Mouse (Mus musculus) heart, embryonic 10.5 days (tissue): Measurements from ENCODE around the gene Tapbpl. TPM values are rescaled to one million over a fixed set of nuclear protein-coding genes. Genes with fewer than 3 reads are reported as not detected.

Experiments
- DNase-seq: peaks from one replicate; pipeline ENCODE4 v3.0.0-alpha.2; 2017; ENCODE audit warnings: low spot score
- H3K27ac ChIP-seq: fragments of 300-500 bp; sonication (generic); 2 replicates; pipeline ENCODE4 v1.5.1; 2016; ENCODE audit warnings: mild to moderate bottlenecking
- H3K27me3 ChIP-seq: fragments of 300-500 bp; sonication (generic); 2 replicates; pipeline ENCODE4 v1.6.1; 2016; ENCODE audit warnings: mild to moderate bottlenecking; ENCODE audit not compliant: poor library complexity, insufficient read depth, severe bottlenecking
- H3K36me3 ChIP-seq: fragments of 300-500 bp; sonication (generic); 2 replicates; pipeline ENCODE4 v1.6.1; 2016; ENCODE audit warnings: mild to moderate bottlenecking, moderate library complexity
- H3K4me1 ChIP-seq: fragments of 300-500 bp; sonication (generic); 2 replicates; pipeline ENCODE4 v1.6.1; 2016; ENCODE audit warnings: mild to moderate bottlenecking
- H3K4me3 ChIP-seq: fragments of 300-500 bp; sonication (generic); 2 replicates; pipeline ENCODE4 v1.5.1; 2016; ENCODE audit warnings: mild to moderate bottlenecking, moderate library complexity
- H3K9me3 ChIP-seq: fragments of 300-500 bp; sonication (generic); 2 replicates; pipeline ENCODE4 v1.6.1; 2016; ENCODE audit warnings: mild to moderate bottlenecking, moderate library complexity
- WGBS: fragments of 180-500 bp; shearing (Covaris S2); methylation state at CpG from one replicate; pipeline ENCODE4 v1.1.7; 2016; 5-methylcytosine and 5-hydroxymethylcytosine counted together
- polyA plus RNA-seq: library from polyadenylated mRNA; unstranded; fragments of >200 nt; fragmentation: Nextera tagmentation; extraction: Ambion mirVana; gene quantifications from 2 replicates; pipeline ENCODE4 v1.2.1, GENCODE M21; 2016

Tapbpl gene
- polyA plus RNA-seq, 1 experiment from 2014 or later, result 3.1 TPM

DNA sequence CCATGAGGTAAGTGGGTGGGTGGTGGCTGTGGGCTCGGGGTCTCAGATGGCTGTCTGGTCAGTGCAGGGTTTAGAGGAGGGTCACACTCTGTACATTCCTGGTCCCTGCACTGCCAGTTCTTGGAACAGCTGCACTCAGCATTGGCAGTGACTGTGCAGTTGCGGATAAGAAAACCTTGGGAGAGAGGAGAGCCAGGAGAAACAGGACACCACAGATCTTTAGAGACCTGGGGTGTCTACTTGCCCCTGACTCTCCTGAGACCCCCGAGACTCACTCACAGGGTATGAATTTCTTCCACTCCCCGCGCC is 2.8 kb upstream of the Tapbpl start:
- WGBS, result 65% methylated on average over 5 of the region's 5 CpGs
- no peak for DNase-seq
- Histone ChIP-seq H3K9me3 (no peaks in the 10 kb centered on the region), H3K36me3 (no peaks in the 10 kb centered on the region), H3K4me3 (no peak overlapping the region), H3K27me3 (no peaks in the 10 kb centered on the region), H3K27ac (peak overlapping the region; percentile 24; the same call in 1 of the 2 replicates), H3K4me1 (peaks cover 44% of the 10 kb centered on the region)

DNA sequence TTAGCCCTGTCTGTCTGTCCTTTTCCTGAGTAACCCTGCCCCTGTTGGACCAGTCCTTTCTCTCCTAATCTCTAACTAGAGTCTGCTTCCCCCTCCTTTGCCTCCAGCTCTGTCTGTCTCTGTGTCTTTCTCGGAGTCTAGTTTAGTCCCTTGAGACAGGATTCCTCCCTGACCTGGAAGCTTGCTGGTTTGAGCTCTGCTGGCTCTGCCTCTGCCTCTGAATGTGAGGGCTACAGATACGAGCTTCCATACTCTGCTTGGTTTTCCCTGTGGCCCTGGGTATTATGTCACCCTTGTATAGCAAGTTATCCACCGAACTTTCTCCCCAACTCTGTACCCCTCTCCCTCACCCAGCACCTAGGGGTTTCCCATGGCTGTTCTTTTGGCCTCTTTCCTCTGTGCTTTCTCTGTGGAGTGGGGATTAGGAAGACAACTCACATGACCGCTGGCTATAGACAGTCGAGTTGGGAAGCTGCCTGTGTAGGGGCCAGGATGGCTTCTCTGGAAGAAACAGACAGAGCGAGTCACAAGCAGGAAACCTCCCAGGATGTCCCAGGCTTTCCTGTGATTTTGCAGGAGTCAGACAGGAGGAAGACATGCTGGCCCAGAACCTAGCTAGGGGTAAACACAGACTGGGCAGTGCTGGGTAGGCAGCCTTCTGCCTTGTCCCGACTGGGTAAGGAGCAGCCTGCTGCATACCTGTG is 2.3 kb upstream of the Tapbpl start:
- 44% methylated on average over 7 of the region's 7 CpGs for WGBS
- no peaks in the 10 kb centered on the region for H3K9me3 ChIP-seq
- DNase-seq, result no peak
- peaks cover 44% of the 10 kb centered on the region for H3K4me1 ChIP-seq
- no peaks in the 10 kb centered on the region for H3K36me3 ChIP-seq
- H3K27me3 ChIP-seq, result no peaks in the 10 kb centered on the region
- no peak overlapping the region for H3K4me3 ChIP-seq
- H3K27ac ChIP-seq, result peak overlapping the region; percentile 24

DNA sequence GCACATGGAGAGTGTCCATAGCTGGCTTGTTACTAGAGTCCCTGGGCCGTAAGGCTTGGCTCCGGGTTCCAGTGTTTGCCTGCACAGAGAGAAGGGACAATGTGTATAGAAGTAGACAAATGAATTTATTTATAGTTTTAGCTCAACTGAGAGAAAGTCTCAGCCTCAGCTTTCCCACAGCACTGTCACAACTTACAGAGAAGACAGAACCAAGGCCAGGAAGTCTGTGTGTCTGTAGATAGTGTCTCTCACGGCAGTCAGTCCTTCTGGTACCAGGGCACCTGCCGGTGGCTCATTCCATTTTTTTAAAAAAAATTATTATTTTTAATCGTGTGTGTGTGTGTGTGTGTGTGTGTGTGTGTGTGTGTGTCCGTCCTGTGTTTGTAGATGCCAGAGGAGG is 856 bp upstream of the Tapbpl start:
- no peaks in the 10 kb centered on the region for H3K9me3 ChIP-seq
- peak overlapping the region; percentile 93; the same call in 1 of the 2 replicates for H3K27ac ChIP-seq
- peaks cover 42% of the 10 kb centered on the region for H3K4me1 ChIP-seq
- no peak overlapping the region for H3K4me3 ChIP-seq
- DNase-seq, result no peak
- no peaks in the 10 kb centered on the region for H3K36me3 ChIP-seq
- 70% methylated on average over 6 of the region's 6 CpGs for WGBS
- no peaks in the 10 kb centered on the region for H3K27me3 ChIP-seq

DNA sequence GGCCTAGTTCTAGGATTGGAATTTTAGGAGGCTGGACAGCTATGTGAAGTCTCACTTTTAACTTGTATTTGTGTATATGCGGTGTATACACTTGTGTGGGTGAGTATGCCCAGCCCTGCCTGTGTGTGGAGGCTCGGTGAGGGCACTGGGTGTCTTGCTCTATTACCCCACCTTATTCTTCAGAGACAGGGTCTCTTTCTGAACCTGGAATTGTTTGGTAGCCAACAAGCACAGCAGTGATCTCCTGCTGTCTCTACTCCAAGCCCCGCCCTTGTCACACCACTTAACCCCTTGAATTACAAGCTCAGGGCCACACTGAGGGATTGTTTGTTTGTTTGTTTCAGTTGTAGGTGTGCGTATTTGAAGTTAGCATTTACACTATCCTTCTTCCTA is 381 bp upstream of the Tapbpl start:
- 47% methylated on average over 4 of the region's 4 CpGs for WGBS
- H3K27ac ChIP-seq, result peak overlapping the region; percentile 93

DNA sequence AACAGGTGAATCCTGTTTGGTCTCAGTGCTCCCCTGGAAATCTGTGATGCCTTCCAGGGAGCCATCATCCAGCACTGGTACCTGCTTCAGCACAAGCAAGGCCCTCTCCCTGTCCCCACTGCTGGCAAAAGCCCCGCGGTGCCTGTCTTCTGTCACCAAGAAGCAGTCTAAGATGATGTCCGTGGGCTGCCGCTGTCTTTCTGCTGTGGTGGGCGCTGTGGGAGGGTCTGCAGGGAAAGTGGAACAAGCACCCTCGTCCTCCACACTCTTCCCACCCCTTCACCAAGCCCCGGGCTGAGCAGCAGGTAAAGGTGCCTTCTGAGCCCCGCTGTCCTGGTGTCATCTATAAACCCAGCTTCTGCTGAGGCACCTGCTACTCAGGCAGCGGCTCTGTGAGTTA is 1.1 kb downstream of the Tapbpl start:
- Histone ChIP-seq H3K27ac (no peak overlapping the region), H3K36me3 (no peaks in the 10 kb centered on the region), H3K4me1 (peaks cover 38% of the 10 kb centered on the region), H3K4me3 (no peak overlapping the region), H3K27me3 (no peaks in the 10 kb centered on the region), H3K9me3 (no peaks in the 10 kb centered on the region)
- DNase-seq, result no peak
- 59% methylated on average over 9 of the region's 9 CpGs for WGBS

More for the DNA sequence above, 381 bp upstream of the Tapbpl start:
- Histone ChIP-seq H3K9me3 (no peaks in the 10 kb centered on the region), H3K4me1 (peaks cover 42% of the 10 kb centered on the region), H3K36me3 (no peaks in the 10 kb centered on the region), H3K4me3 (peak overlapping the region; percentile 70), H3K27me3 (no peaks in the 10 kb centered on the region)
- no peak for DNase-seq

DNA sequence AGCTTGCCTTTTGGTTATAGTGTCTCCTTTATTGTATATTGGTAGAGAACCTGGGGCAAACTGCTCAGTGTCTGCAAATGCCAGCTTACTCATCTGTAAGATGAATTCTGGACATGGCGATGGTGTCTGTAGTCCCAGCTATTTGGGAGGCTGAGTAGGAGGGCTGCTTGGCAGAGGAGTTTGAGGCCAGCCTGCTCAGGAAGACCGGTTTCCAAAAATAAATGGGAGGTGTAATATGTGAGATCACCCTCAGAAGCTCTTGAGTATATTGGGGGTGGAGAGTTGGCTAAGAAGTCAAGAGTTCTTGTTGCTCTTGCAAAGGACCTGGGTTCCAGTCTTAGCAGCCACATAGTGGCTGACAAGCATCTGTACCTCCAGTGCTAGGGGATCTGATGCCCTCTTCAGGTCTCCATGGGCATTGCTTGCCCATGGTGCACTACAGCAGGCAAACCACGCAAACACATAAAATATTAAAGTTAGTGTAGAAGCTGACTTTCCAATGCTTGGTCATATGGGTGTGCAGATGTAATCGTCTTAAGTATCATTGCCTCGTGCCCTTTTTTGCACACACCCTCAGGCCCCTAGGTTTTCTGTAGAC is 6.0 kb downstream of the Tapbpl start:
- no peak for DNase-seq
- H3K27ac ChIP-seq, result no peak overlapping the region
- whole genome bisulfite sequencing, result 76% methylated on average over 5 of the region's 5 CpGs
- no peak overlapping the region for H3K4me3 ChIP-seq
- H3K36me3 ChIP-seq, result no peaks in the 10 kb centered on the region
- peaks cover 4% of the 10 kb centered on the region; the same call in 1 of the 2 replicates for H3K27me3 ChIP-seq
- H3K4me1 ChIP-seq, result peaks cover 4% of the 10 kb centered on the region
- H3K9me3 ChIP-seq, result no peaks in the 10 kb centered on the region

DNA sequence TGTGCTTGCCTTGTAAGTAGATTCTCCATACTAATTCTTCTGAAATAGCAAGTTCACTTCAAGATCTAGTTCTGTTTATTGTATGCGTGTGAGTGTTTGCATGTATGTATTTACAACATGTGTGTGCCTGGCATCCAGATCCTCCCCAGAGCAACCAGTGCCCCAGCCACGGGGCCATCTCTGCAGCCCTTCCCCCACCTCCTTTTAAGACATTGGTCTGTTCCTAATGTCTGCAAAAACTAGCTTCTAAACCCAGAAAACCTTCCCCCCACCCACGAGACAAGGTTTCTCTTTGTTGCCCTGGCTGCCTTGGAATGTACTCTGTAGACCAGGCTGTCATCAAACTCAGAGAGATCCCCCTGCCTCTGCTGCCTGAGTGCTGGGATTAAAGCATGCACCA is 9.1 kb downstream of the Tapbpl start:
- DNase-seq, result no peak
- Histone ChIP-seq H3K27me3 (peaks cover 4% of the 10 kb centered on the region; the same call in 1 of the 2 replicates), H3K4me1 (0 out of 2 replicates have a peak, but pooled peaks cover 2% of the 10 kb centered on the region), H3K4me3 (no peak overlapping the region), H3K9me3 (no peaks in the 10 kb centered on the region), H3K27ac (no peak overlapping the region), H3K36me3 (0 out of 2 replicates have a peak, but pooled peaks cover 5% of the 10 kb centered on the region)
- 84% methylated on average over 3 of the region's 3 CpGs for WGBS

DNA sequence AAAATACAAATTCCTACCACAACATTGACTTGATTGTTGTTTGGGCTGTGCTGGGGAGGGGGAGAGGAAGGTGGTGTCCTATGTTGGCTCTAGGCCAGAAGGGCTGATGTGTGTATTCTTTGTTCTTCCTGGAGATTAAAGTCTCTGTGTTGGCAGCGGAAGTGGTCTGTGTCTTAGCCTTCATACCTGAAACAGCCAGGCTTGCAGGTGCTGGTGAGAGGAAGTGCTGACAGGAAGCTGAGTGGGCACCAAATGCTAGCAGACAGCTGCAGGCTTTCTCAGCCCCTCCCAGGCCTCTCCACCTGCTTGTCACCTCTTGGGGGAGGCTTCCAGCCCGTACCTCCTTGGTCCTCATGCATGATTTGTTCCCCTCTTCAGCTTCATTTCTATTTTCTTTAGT is 9.5 kb downstream of the Tapbpl start:
- Histone ChIP-seq H3K27me3 (peaks cover 4% of the 10 kb centered on the region; the same call in 1 of the 2 replicates), H3K27ac (no peak overlapping the region), H3K36me3 (0 out of 2 replicates have a peak, but pooled peaks cover 5% of the 10 kb centered on the region), H3K9me3 (no peaks in the 10 kb centered on the region), H3K4me3 (no peak overlapping the region), H3K4me1 (0 out of 2 replicates have a peak, but pooled peaks cover 2% of the 10 kb centered on the region)
- no peak for DNase-seq
- 51% methylated on average over 2 of the region's 2 CpGs for WGBS

DNA sequence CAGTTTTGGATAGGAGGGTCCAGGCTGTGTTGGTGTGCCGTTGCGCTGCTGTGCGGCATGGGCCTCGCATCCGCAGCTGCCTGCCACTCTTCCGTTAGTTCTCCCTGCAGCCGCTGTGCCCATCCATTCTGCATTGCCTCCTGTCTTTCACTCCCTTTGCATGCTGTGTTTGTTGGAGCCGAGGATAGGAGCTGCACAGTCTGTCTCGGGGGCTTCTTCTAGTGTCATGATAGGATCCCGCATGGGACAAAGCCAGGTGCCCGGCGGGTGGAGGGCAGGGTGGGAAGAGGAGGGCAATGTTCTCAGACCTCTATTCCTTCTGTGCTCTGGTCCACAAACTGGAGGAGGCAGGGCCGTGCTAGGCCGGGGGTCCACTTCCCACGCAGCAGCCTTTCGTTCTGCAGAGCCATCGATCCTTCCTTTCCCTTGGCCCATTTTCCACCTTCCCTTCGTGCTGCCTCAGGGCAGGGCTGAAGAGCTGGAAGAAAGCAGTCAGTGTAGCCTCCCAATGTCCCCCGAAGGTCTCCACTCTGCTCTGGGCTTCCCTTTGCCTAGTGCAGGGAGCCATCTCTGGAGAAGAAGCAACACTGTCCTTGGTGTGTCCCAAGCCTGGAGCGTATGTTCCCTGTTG is 10.4 kb downstream of the Tapbpl start:
- WGBS, result 87% methylated on average over 20 of the region's 20 CpGs

DNA sequence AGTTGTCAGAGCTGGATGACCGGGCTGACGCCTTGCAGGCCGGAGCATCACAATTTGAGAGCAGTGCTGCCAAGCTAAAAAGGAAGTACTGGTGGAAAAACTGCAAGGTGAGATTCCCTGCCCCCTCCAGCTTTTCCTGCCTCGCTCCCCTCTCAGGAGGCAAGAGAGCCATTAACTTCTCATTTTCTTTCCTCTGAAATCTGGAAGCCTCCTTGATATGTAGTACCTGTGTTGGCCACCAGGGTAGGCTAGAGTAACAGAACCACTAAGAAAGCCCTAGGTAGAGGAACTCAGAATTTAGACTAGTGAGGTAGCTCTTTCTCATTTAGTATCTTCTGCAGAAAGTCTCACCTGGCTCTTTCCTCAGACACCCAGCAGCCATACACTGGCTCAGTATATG is 12.7 kb downstream of the Tapbpl start:
- DNase-seq, result no peak
- 80% methylated on average over 4 of the region's 4 CpGs for WGBS
- H3K27ac ChIP-seq, result no peak overlapping the region
- H3K27me3 ChIP-seq, result peaks cover 9% of the 10 kb centered on the region; the same call in 1 of the 2 replicates
- 0 out of 2 replicates have a peak, but pooled peaks cover 5% of the 10 kb centered on the region for H3K36me3 ChIP-seq
- H3K4me1 ChIP-seq, result 0 out of 2 replicates have a peak, but pooled peaks cover 6% of the 10 kb centered on the region
- H3K9me3 ChIP-seq, result no peaks in the 10 kb centered on the region
- H3K4me3 ChIP-seq, result no peak overlapping the region

More for the DNA sequence above, 10.4 kb downstream of the Tapbpl start:
- DNase-seq, result no peak
- H3K4me3 ChIP-seq, result no peak overlapping the region
- no peak overlapping the region for H3K27ac ChIP-seq
- no peaks in the 10 kb centered on the region for H3K9me3 ChIP-seq
- H3K36me3 ChIP-seq, result 0 out of 2 replicates have a peak, but pooled peaks cover 5% of the 10 kb centered on the region
- H3K4me1 ChIP-seq, result 0 out of 2 replicates have a peak, but pooled peaks cover 6% of the 10 kb centered on the region
- H3K27me3 ChIP-seq, result peaks cover 11% of the 10 kb centered on the region

DNA sequence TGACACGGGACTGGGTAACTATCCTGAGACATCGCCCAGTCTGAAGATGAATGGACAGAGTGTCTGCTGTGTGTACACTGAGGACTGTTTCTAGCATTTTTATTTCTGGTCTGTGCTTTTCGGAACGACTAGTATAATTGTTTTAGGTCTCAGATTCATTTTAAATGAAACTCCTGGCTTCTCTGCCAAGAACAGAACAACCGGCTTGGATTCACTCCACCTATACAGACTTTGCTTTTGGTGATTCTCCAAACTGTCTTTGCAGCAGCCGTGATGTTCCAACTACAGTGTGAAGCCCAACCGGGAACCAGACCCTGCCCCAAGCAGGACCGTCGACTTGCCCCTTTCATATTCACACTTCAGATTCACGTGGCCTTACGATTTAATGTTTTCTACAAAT is 13.8 kb downstream of the Tapbpl start:
- Histone ChIP-seq H3K27me3 (peaks cover 20% of the 10 kb centered on the region; the same call in 1 of the 2 replicates), H3K36me3 (0 out of 2 replicates have a peak, but pooled peaks cover 5% of the 10 kb centered on the region), H3K4me1 (0 out of 2 replicates have a peak, but pooled peaks cover 6% of the 10 kb centered on the region), H3K9me3 (no peaks in the 10 kb centered on the region), H3K4me3 (no peak overlapping the region), H3K27ac (no peak overlapping the region)
- DNase-seq, result no peak
- WGBS, result 79% methylated on average over 11 of the region's 11 CpGs

DNA sequence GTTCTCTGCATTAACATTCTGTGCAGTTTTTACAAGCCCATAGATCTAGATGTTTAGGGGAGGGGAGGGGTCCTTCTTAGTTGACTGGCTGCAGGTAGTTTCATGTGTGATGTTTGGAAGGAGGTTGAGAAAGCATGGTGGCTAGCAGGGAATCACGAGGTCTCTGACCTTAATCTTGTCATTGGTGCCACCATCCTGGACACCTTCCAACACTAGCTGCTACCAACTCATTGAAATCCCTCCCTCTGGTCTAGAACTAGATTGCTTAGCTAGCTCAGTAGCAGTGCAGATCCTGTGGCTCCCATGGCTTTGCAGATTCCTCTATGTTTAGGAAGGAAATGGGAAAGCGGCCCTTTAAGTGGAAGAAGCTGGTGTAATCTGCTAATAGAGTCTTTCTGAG is 14.8 kb downstream of the Tapbpl start:
- H3K4me3 ChIP-seq, result no peak overlapping the region
- H3K9me3 ChIP-seq, result no peaks in the 10 kb centered on the region
- DNase-seq, result no peak
- 0 out of 2 replicates have a peak, but pooled peaks cover 4% of the 10 kb centered on the region for H3K4me1 ChIP-seq
- peaks cover 27% of the 10 kb centered on the region; the same call in 1 of the 2 replicates for H3K27me3 ChIP-seq
- H3K36me3 ChIP-seq, result 0 out of 2 replicates have a peak, but pooled peaks cover 5% of the 10 kb centered on the region
- H3K27ac ChIP-seq, result no peak overlapping the region
- 76% methylated on average over 2 of the region's 2 CpGs for WGBS
